Mouse (Mus musculus) lung, embryonic 15.5 days (tissue): ENCODE data around the gene Ermap. TPM values are rescaled to one million over a fixed set of nuclear protein-coding genes. Genes with fewer than 3 reads are reported as not detected.

Source experiments
- ATAC-seq: fragments of 200-750 bp; cut with Nextera tagmentation; 2 replicates; pipeline ENCODE4 v1.8.0; 2017; ENCODE audit warnings: moderate number of reproducible peaks, borderline replicate concordance; ENCODE audit not compliant: low FRiP score, low TSS enrichment; ENCODE audit errors: extremely low read depth
- H3K27ac ChIP-seq: fragments of 300-500 bp; sonication (generic); 2 replicates; pipeline ENCODE4 v1.5.1; 2015; ENCODE audit warnings: moderate library complexity, mild to moderate bottlenecking, inconsistent platforms
- H3K27me3 ChIP-seq: fragments of 300-500 bp; sonication (generic); 2 replicates; pipeline ENCODE4 v1.6.1; 2015; ENCODE audit warnings: inconsistent platforms
- H3K36me3 ChIP-seq: fragments of 300-500 bp; sonication (generic); 2 replicates; pipeline ENCODE4 v1.6.1; 2015; ENCODE audit warnings: inconsistent platforms
- H3K4me1 ChIP-seq: fragments of 300-500 bp; sonication (generic); 2 replicates; pipeline ENCODE4 v1.6.1; 2015; ENCODE audit warnings: inconsistent platforms
- H3K4me2 ChIP-seq: fragments of 300-500 bp; sonication (generic); 2 replicates; pipeline ENCODE4 v1.6.1; 2015; ENCODE audit warnings: inconsistent platforms, mild to moderate bottlenecking, moderate library complexity
- H3K4me3 ChIP-seq: fragments of 300-500 bp; sonication (generic); 2 replicates; pipeline ENCODE4 v1.5.1; 2015; ENCODE audit warnings: mild to moderate bottlenecking, inconsistent platforms
- H3K9ac ChIP-seq: fragments of 300-500 bp; sonication (generic); 2 replicates; pipeline ENCODE4 v1.6.1; 2015; ENCODE audit warnings: inconsistent platforms
- H3K9me3 ChIP-seq: fragments of 300-500 bp; sonication (generic); 2 replicates; pipeline ENCODE4 v1.6.1; 2016; ENCODE audit warnings: inconsistent platforms
- WGBS: fragments of 180-500 bp; shearing (Covaris S2); methylation state at CpG from one replicate; pipeline ENCODE4 v1.1.7; 2015; 5-methylcytosine and 5-hydroxymethylcytosine counted together
- polyA plus RNA-seq: library from polyadenylated mRNA; unstranded; fragments of >200 nt; fragmentation: Nextera tagmentation; extraction: Ambion mirVana; gene quantifications from 2 replicates; pipeline ENCODE4 v1.2.1, GENCODE M21; 2015

The Ermap gene
- 1.5 and 2.2 TPM in 2 replicates for polyA plus RNA-seq

GRCm38 (mm10) chr4:119189864-119190263, at the start of gene Ermap:
Gene Ermap (minus strand): TSS chr4:119190011.
- Histone ChIP-seq H3K9me3 (no peaks in the 10 kb centered on the region), H3K4me1 (no peaks in the 10 kb centered on the region), H3K9ac (no peak within 1 kb of the TSS), H3K27me3 (0 out of 2 replicates have a peak, but pooled peaks cover 5% of the 10 kb centered on the region), H3K4me3 (no peak within 1 kb of the TSS), H3K27ac (no peak within 1 kb of the TSS), H3K36me3 (no peaks in the 10 kb centered on the region), H3K4me2 (no peak within 1 kb of the TSS)
- 60% methylated on average over 6 of the region's 6 CpGs for WGBS
- no peak for ATAC-seq

GRCm38 (mm10) chr4:119239181-119239682, 49.4 kb upstream of the Ermap start:
- peak; percentile 29; the same call in 1 of the 2 replicates for ATAC-seq
- Histone ChIP-seq H3K4me3 (no peak overlapping the region), H3K36me3 (peaks cover 17% of the 10 kb centered on the region; the same call in 1 of the 2 replicates), H3K9ac (peak overlapping the region; percentile 6; the same call in 1 of the 2 replicates), H3K9me3 (no peaks in the 10 kb centered on the region), H3K4me2 (peak overlapping the region; percentile 21; the same call in 1 of the 2 replicates), H3K4me1 (peaks cover 7% of the 10 kb centered on the region), H3K27ac (no peak overlapping the region), H3K27me3 (no peaks in the 10 kb centered on the region)
- WGBS, result 32% methylated on average over 12 of the region's 12 CpGs

- 77% methylated on average over 3 of the region's 3 CpGs for WGBS
- ATAC-seq, result no peak
- peaks cover 14% of the 10 kb centered on the region; the same call in 1 of the 2 replicates for H3K36me3 ChIP-seq
- H3K9ac ChIP-seq, result no peak overlapping the region
- no peak overlapping the region for H3K27ac ChIP-seq
- peaks cover 7% of the 10 kb centered on the region for H3K4me1 ChIP-seq
- no peak overlapping the region for H3K4me2 ChIP-seq
- no peaks in the 10 kb centered on the region for H3K9me3 ChIP-seq
- no peak overlapping the region for H3K4me3 ChIP-seq
- H3K27me3 ChIP-seq, result no peaks in the 10 kb centered on the region
These were observed 48.9 kb upstream of the Ermap start for GRCm38 (mm10) chr4:119238661-119239060.

- 76% methylated on average over 3 of the region's 3 CpGs for WGBS
- Histone ChIP-seq H3K36me3 (peaks cover 9% of the 10 kb centered on the region; the same call in 1 of the 2 replicates), H3K4me1 (peaks cover 14% of the 10 kb centered on the region), H3K4me2 (peak overlapping the region; percentile 72), H3K27me3 (no peaks in the 10 kb centered on the region), H3K9me3 (no peaks in the 10 kb centered on the region), H3K9ac (no peak overlapping the region), H3K4me3 (peak overlapping the region; percentile 64), H3K27ac (no peak overlapping the region)
- no peak for ATAC-seq
These were observed 44.5 kb upstream of the Ermap start for GRCm38 (mm10) chr4:119234348-119234747.

GRCm38 (mm10) chr4:119233256-119233901, 43.6 kb upstream of the Ermap start:
- H3K9ac ChIP-seq, result peak overlapping the region; percentile 57
- peak overlapping the region; percentile 64 for H3K4me3 ChIP-seq
- H3K27ac ChIP-seq, result peak overlapping the region; percentile 77
- no peaks in the 10 kb centered on the region for H3K9me3 ChIP-seq
- ATAC-seq, result peak; percentile 36
- peaks cover 13% of the 10 kb centered on the region for H3K4me1 ChIP-seq
- 1% methylated on average over 35 of the region's 36 CpGs for WGBS
- no peaks in the 10 kb centered on the region for H3K27me3 ChIP-seq
- peak overlapping the region; percentile 72 for H3K4me2 ChIP-seq
- peaks cover 9% of the 10 kb centered on the region; the same call in 1 of the 2 replicates for H3K36me3 ChIP-seq

GRCm38 (mm10) chr4:119232410-119233255, 42.8 kb upstream of the Ermap start, which contains the start of the genes AU022252 and P3h1:
Gene AU022252 (minus strand): TSS chr4:119232712.
Gene P3h1 (plus strand): TSS chr4:119232915.
- Histone ChIP-seq H3K4me3 (peak within 1 kb of the TSS; percentile 64), H3K27me3 (no peaks in the 10 kb centered on the region), H3K4me1 (peaks cover 13% of the 10 kb centered on the region), H3K27ac (peak within 1 kb of the TSS; percentile 77), H3K4me2 (peak within 1 kb of the TSS; percentile 72), H3K9me3 (no peaks in the 10 kb centered on the region), H3K9ac (peak within 1 kb of the TSS; percentile 75), H3K36me3 (peaks cover 11% of the 10 kb centered on the region; the same call in 1 of the 2 replicates)
- whole genome bisulfite sequencing, result under 1% methylated on average over 65 of the region's 71 CpGs
- peak; percentile 95 for ATAC-seq

- no peaks in the 10 kb centered on the region for H3K27me3 ChIP-seq
- 91% methylated on average over 11 of the region's 11 CpGs for WGBS
- ATAC-seq, result no peak
These were observed 36.9 kb upstream of the Ermap start for GRCm38 (mm10) chr4:119226751-119227150.

GRCm38 (mm10) chr4:119225719-119226118, 35.9 kb upstream of the Ermap start:
- H3K4me1 ChIP-seq, result no peaks in the 10 kb centered on the region
- no peak overlapping the region for H3K4me2 ChIP-seq
- H3K9ac ChIP-seq, result no peak overlapping the region
- ATAC-seq, result no peak
- H3K9me3 ChIP-seq, result no peaks in the 10 kb centered on the region
- no peak overlapping the region for H3K27ac ChIP-seq
- no peaks in the 10 kb centered on the region for H3K27me3 ChIP-seq
- 84% methylated on average over 9 of the region's 9 CpGs for WGBS
- no peak overlapping the region for H3K4me3 ChIP-seq
- H3K36me3 ChIP-seq, result peaks cover 46% of the 10 kb centered on the region

More at GRCm38 (mm10) chr4:119226751-119227150, 36.9 kb upstream of the Ermap start:
- Histone ChIP-seq H3K4me1 (peaks cover 5% of the 10 kb centered on the region), H3K4me3 (no peak overlapping the region), H3K36me3 (peaks cover 46% of the 10 kb centered on the region), H3K4me2 (no peak overlapping the region), H3K9ac (no peak overlapping the region), H3K27ac (no peak overlapping the region), H3K9me3 (no peaks in the 10 kb centered on the region)

- H3K4me3 ChIP-seq, result no peak overlapping the region
- H3K4me2 ChIP-seq, result no peak overlapping the region
- no peak overlapping the region for H3K9ac ChIP-seq
- no peaks in the 10 kb centered on the region for H3K4me1 ChIP-seq
- H3K27ac ChIP-seq, result no peak overlapping the region
- no peaks in the 10 kb centered on the region for H3K27me3 ChIP-seq
- WGBS, result 98% methylated on average over 3 of the region's 3 CpGs
- ATAC-seq, result no peak
- H3K9me3 ChIP-seq, result no peaks in the 10 kb centered on the region
- H3K36me3 ChIP-seq, result peaks cover 46% of the 10 kb centered on the region
These were observed 34.7 kb upstream of the Ermap start for GRCm38 (mm10) chr4:119224534-119224933.

- Histone ChIP-seq H3K9me3 (no peaks in the 10 kb centered on the region), H3K36me3 (peaks cover 46% of the 10 kb centered on the region), H3K27ac (no peak overlapping the region), H3K4me3 (no peak overlapping the region), H3K9ac (no peak overlapping the region), H3K27me3 (no peaks in the 10 kb centered on the region), H3K4me2 (no peak overlapping the region), H3K4me1 (no peaks in the 10 kb centered on the region)
- ATAC-seq, result no peak
- WGBS, result 91% methylated on average over 1 of the region's 1 CpGs
These were observed 33.9 kb upstream of the Ermap start for GRCm38 (mm10) chr4:119223696-119224095.

- ATAC-seq, result no peak
- H3K9me3 ChIP-seq, result no peaks in the 10 kb centered on the region
- 12% methylated on average over 11 of the region's 11 CpGs for WGBS
- no peaks in the 10 kb centered on the region for H3K27me3 ChIP-seq
- peaks cover 4% of the 10 kb centered on the region for H3K4me1 ChIP-seq
- no peaks in the 10 kb centered on the region for H3K36me3 ChIP-seq
- no peak within 1 kb of the TSS for H3K9ac ChIP-seq
- no peak within 1 kb of the TSS for H3K4me3 ChIP-seq
- no peak within 1 kb of the TSS for H3K4me2 ChIP-seq
- no peak within 1 kb of the TSS for H3K27ac ChIP-seq
These were observed 28.4 kb upstream of the Ermap start, which contains the start of gene Tmem269 for GRCm38 (mm10) chr4:119218169-119218568. Gene Tmem269 (minus strand): TSS chr4:119218217.
